Mouse (Mus musculus): Measurements from ENCODE around the gene Tmem256.

DNA sequence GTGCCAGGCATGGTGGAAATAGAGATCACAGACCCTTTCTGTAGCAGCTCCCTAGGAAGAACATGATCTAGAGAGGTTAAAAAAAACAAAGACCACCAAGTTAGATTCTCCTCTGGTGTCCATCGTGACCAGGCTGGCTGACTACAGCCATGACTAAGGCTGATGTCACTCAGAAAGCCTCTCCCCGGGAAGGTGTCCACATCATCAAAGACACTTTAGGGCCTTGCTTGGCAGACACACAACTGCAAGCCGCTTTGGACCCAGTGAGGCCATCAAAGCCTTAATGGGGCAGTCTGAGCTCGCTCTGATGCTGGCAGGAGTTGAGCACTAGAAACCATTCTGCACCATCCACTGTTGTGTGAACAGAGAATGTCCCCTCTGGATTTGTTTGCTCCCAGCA lies 34.1 kb downstream of the Tmem256 start:
- no peak for TF ChIP-seq CTCF (IDR thresholded peaks at IDR 0.05; ENCODE audit: borderline replicate concordance, insufficient read depth, low read depth, low read length)
- no peak for TF ChIP-seq POLR2A (IDR thresholded peaks at IDR 0.05; ENCODE audit: borderline replicate concordance, insufficient read depth, low read length)
